Mouse (Mus musculus) megakaryocyte, embryonic 14.5 days (primary cell): ENCODE measurements around the gene Pak6.

ENCODE experiments used
- FLI1 ChIP-seq: IDR thresholded peaks from 2 replicates; pipeline ENCODE4 v1.6.1; 2012; ENCODE audit warnings: low read length, inconsistent platforms, mixed read lengths
- GATA1 ChIP-seq: IDR thresholded peaks from 3 replicates; pipeline ENCODE4 v1.6.1; 2012; ENCODE audit warnings: mixed read lengths, low read length, inconsistent platforms, borderline replicate concordance

- TF ChIP-seq GATA1 (no peak), FLI1 (no peak)
Observed at GRCm38 (mm10) chr2:118727911-118728310, 64.8 kb downstream of the Pak6 start.
